Mouse (Mus musculus) spleen, adult 12 weeks (tissue): ENCODE results near the gene Lrrc4b.

Experiments
- DNase-seq: peaks from one replicate; pipeline ENCODE4 v3.0.0; 2022; ENCODE audit warnings: low spot score

Gene Lrrc4b

DNA sequence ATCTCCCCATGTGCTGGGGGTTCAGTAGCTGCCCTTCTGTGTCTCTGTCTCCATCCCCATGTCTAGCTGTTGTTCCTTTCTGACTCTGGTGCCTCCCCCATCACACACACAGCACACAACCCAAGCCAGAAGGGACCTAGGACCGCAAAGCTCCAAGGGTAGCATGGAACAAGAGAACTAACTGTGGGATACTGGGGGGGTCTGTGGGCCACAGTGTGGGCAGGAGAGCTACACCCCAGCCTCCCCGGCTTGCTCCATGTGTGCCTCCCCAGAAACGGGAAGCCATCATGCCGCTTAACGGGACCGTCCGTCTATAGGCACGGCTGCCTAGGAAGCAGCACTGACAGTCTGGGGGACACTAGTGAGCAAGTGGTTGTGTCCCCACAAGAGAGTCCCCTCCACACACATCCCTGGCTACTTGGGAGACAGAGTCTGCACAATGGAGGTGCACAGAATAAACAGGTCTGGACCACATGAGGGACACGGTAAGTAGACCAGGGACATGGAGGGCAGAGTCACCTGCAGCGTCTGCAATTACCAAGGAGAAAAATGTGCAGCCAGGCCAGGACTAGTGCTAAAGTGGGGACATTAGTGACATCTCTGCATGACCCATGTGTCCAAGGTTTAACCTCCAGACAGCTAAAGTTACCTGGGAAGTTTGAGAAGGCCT, 34.9 kb downstream of the Lrrc4b start:
- DNase-seq: no peak

DNA sequence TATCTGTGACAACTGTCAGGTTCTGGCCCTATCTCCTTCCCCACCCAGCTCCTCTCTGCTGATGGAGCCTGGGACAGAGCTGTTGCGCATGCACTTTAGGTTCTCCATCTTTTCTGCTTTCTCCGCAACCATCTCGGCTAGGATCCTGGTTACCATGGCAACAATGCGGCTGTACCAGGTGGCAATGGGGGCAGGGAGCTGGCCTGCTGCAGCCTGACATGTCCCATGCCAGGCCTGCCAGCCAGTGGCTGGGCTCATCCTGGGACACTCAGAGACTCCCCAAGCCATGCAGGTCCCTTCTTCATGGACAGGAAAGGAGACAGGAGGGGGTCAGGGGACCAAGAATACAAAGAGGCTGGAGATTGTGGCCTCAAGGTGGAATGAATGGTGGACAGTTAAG, 35.7 kb downstream of the Lrrc4b start:
- DNase-seq: no peak

DNA sequence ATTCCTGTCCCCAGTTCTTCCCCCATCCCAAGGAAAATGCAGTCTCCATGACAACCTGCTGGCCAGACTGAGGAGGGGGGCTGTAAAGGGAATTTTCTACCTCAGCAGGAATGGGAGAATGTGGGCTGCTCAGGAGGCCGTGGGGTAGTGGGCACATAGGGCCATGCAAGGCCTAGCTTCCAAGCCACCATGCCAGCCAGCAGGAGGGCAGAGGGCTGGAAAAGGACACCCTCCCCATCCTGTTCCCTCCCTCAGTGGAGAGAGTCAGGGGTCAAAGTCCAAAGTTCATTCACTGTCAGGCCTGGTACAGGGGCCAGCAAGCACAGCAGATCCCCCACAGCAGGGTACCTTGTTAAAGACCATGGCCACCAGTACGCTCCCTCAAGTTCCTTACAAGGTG, 36.3 kb downstream of the Lrrc4b start, which contains the start of gene Aspdh:
Gene Aspdh, plus strand, starts transcription at position 281 of the 400 bp plus-strand sequence.
- DNase-seq: no peak

- no peak for DNase-seq
Measured at GRCm38 (mm10) chr7:44466006-44466887, 37.4 kb downstream of the Lrrc4b start.

DNA sequence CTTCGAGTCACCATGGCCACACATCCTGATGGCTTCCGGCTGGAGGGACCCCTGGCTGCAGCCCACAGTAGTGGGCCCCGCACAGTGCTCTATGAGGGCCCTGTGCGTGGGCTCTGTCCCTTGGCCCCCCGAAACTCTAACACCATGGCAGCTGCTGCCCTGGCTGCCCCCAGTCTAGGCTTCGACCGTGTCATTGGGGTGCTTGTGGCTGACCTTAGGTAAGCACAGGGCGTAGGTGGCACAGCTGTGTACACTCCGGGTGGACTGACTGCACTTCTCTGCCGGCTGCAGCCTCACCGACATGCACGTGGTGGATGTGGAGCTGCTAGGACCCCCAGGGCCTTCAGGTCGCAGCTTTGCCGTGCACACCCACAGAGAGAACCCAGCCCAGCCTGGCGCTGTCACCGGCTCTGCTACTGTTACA, 38.1 kb downstream of the Lrrc4b start:
- DNase-seq: no peak

- peak; percentile 86 for DNase-seq
Measured at GRCm38 (mm10) chr7:44467811-44468411, 39.1 kb downstream of the Lrrc4b start, which contains the start of gene Josd2. Gene Josd2 (plus strand): TSS chr7:44467980.

- peak; percentile 48 for DNase-seq
Measured at GRCm38 (mm10) chr7:44468644-44469285, 39.9 kb downstream of the Lrrc4b start.

DNA sequence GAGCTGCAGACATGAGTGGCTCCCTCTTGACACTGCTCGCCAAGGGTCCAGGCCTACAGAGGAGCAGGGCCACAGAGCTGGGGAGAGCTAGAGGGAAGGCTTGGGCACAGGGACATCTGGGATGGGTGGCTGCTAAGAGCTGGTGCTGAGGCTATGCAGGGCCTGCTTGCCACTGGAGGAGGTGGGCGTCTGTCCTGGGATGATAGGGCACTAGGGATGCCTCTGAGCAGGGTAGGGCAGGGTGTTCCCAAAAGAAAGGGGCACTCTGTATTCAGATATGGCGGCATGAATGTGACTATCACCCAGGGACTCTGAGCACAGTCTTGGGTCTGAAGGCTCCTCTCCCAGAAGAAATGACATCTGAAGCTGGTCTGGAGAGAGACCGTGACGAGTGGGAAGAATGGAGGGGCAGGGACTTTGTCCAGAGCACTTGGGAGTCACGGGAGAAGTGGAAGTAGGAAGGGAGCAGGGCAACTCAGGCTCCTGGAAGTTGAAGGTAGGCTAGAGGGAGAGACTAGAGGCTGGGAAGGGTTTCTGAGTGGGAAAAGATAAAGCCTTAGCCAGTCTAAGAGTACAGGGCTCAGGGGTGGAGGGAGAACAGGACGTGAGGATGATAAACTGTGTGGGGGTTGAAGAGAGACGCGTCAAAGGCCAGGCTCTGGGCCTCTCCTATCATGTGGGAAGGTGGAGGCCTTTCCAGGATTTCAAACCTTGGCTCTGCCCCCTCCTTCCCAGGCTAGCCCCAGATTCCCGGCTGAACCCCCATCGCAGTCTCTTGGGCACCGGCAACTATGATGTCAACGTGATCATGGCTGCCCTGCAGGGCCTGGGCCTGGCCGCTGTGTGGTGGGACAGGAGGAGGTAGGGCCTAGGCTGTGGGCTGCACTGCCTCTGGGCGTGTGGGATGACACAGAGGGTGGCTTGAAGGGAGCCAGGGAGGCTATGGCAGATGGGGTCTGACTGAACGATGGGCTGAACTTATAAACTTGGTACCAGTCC, 41.2 kb downstream of the Lrrc4b start:
- DNase-seq: peak; percentile 67

- DNase-seq: no peak
Measured at GRCm38 (mm10) chr7:44470696-44471612, 42.1 kb downstream of the Lrrc4b start.

DNA sequence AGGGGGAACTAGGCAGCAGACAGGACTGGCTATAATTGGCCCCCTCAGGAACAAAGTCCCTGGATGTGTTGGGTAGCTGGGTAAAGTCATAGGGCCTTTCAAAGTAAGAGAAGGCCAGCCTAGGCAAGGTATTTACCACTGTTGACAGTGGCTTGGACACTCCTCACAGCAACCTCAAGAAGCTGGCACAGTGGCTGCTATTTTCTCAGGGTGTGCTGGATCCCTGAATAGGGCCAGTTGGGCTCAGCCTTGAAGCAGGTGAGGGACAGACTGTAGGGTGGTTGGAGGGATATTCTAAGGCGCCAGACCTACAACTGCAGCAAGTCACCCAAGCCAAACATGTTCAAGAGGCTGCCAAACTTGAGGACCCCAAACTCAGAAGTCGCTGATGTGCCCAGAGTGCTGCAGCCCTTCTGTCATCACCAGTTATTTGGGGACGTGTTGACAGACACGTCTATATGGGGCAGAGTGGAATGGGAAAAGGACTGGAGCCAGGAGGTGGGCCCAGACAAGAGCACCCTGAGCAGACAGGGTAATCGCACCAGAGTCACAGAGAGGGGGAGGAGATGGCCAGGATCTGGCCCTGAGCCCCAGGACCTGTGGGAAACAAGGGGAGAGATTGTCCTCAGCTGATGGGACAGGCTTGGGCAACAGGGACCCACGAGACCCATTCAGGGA, 43.2 kb downstream of the Lrrc4b start:
- DNase-seq: no peak

GRCm38 (mm10) chr7:44472558-44472885, 43.7 kb downstream of the Lrrc4b start:
- no peak for DNase-seq

DNA sequence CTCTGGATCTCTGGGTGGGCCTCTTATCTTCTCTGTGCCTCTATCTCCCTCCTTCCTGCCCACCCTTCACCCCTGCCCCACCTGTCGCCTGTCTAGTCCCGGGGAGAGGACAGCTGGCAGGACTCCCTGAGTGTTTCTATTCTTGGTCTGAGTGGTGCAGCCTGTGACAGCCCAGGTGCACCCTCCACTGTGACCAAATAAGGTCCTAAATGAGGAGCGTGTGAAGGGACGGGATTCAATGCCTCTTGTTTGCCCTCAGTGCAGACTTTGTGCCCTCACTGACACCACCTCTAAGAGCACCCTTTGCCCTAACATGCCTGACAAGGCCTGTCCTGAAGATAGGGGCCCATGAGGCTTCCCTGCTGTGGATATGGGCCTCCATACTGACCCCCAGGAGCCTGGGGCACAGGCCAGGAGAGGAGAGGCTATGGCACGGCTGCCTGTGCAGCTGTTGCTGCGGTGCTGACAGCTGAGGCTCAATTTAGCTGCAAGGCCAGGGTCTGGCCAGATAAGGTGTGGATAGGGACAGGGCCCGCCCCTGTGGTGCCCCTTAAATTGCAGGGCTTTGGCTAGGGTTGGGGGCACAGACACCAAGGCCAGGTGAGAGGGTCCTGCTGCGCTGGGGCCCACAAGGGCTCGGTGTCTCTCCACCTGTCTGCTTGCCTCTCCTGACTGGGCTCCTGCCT, 44.3 kb downstream of the Lrrc4b start:
- DNase-seq: no peak

GRCm38 (mm10) chr7:44474419-44474818, 45.6 kb downstream of the Lrrc4b start:
- DNase-seq: no peak

GRCm38 (mm10) chr7:44475046-44475614, 46.3 kb downstream of the Lrrc4b start:
- DNase-seq: no peak

DNA sequence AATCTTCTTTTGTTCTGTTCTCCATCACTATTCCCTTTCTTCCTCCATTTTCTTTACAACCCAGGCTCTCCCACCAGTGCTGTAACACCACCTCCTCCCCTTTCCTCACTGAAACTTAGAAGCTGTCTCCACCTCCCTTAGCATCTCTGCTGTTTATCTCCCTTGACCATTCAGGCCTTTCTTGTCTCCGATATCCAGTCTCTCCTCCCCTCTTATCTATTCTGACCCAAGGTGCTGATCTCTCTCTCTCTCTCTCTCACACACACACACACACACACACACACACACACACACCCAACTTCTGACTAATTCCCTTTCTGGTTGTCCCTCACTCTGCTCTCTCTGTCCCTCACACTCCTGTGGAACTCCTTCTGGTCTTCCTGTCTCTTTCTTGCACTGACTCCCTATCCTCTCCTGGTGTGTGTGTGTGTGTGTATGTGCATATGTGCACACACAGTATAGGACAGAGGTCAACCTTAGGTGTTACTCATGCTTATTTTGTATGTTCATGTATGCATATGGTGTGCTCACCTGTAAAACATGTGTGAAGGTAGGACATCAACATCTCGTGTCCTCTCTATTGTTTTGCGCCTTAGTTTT, 54.1 kb downstream of the Lrrc4b start:
- DNase-seq: no peak

GRCm38 (mm10) chr7:44484109-44484508, 55.3 kb downstream of the Lrrc4b start:
- no peak for DNase-seq

- DNase-seq: peak; percentile 74
Measured at GRCm38 (mm10) chr7:44484841-44485571, 56.2 kb downstream of the Lrrc4b start.
